Mouse (Mus musculus) myocyte (in vitro differentiated cells): Measurements from ENCODE around the gene Btbd3.

Experiments used
- CEBPB ChIP-seq: IDR thresholded peaks from 2 replicates; pipeline ENCODE4 v1.6.1; 2011; ENCODE audit warnings: mild to moderate bottlenecking, moderate library complexity; ENCODE audit not compliant: poor library complexity, insufficient read depth, severe bottlenecking
- E2F4 ChIP-seq: IDR thresholded peaks from one replicate; pipeline ENCODE4 v1.6.1; 2011; ENCODE audit warnings: mild to moderate bottlenecking, control low read depth, moderate library complexity; ENCODE audit not compliant: insufficient read depth
- MAX ChIP-seq: IDR thresholded peaks from one replicate; pipeline ENCODE4 v1.6.1; 2011; ENCODE audit warnings: low read depth, mild to moderate bottlenecking, control low read depth
- MYOD1 ChIP-seq, 3 experiments: IDR thresholded peaks; one replicate each; pipeline ENCODE4 v1.6.1; 2011; ENCODE audit warnings: control low read depth in 2 of 3, low read depth in 2 of 3, mild to moderate bottlenecking in 2 of 3, moderate library complexity in 1 of 3; ENCODE audit not compliant: insufficient read length in 2 of 3, control insufficient read depth in 1 of 3
- MYOG ChIP-seq, 3 experiments: IDR thresholded peaks; one replicate each; pipeline ENCODE4 v1.6.1; 2011; ENCODE audit warnings: control low read depth in 2 of 3, low read depth in 2 of 3, mild to moderate bottlenecking in 2 of 3; ENCODE audit not compliant: insufficient read length in 2 of 3, control insufficient read depth in 1 of 3, insufficient read depth in 1 of 3
- POLR2A ChIP-seq: IDR thresholded peaks from one replicate; pipeline ENCODE4 v1.6.1; 2011; ENCODE audit warnings: low read depth, mild to moderate bottlenecking, control low read depth, moderate library complexity; ENCODE audit not compliant: insufficient read length
- POLR2AphosphoS2 ChIP-seq: IDR thresholded peaks from one replicate; pipeline ENCODE4 v1.6.1; 2011; ENCODE audit warnings: low read depth, control low read depth; ENCODE audit not compliant: insufficient read length
- SRF ChIP-seq: IDR thresholded peaks from one replicate; pipeline ENCODE4 v1.6.1; 2011; ENCODE audit warnings: low read depth; ENCODE audit not compliant: control insufficient read depth, insufficient read length
- TCF12 ChIP-seq: IDR thresholded peaks from one replicate; pipeline ENCODE4 v1.6.1; 2011; ENCODE audit warnings: mild to moderate bottlenecking, control low read depth; ENCODE audit not compliant: poor library complexity, insufficient read depth, severe bottlenecking
- TCF3 ChIP-seq: IDR thresholded peaks from one replicate; pipeline ENCODE4 v1.6.1; 2011; ENCODE audit warnings: low read depth, control low read depth; ENCODE audit not compliant: insufficient read length
- USF1 ChIP-seq: IDR thresholded peaks from one replicate; pipeline ENCODE4 v1.6.1; 2011; ENCODE audit warnings: low read depth, mild to moderate bottlenecking, control low read depth, moderate library complexity

GRCm38 (mm10) chr2:138490688-138491405 is 234.5 kb downstream of the Btbd3 start:
- TF ChIP-seq POLR2A = no peak
- TF ChIP-seq E2F4 = no peak
- TF ChIP-seq MAX = no peak
- TF ChIP-seq POLR2AphosphoS2 = no peak
- TF ChIP-seq USF1 = no peak
- TF ChIP-seq CEBPB = no peak
- TF ChIP-seq MYOD1 (IDR thresholded peaks at IDR 0.05; ENCODE audit: control insufficient read depth in 1 of 3, insufficient read length in 2 of 3, low read depth in 2 of 3) = no peak
- TF ChIP-seq MYOG (IDR thresholded peaks at IDR 0.05; ENCODE audit: control insufficient read depth in 1 of 3, insufficient read depth in 1 of 3, insufficient read length in 2 of 3, low read depth in 2 of 3) = no peak
- no peak for TF ChIP-seq TCF3
- no peak for TF ChIP-seq TCF12
- TF ChIP-seq SRF = no peak
